Mouse (Mus musculus): Measurements from ENCODE around the gene Wdr13.

DNA sequence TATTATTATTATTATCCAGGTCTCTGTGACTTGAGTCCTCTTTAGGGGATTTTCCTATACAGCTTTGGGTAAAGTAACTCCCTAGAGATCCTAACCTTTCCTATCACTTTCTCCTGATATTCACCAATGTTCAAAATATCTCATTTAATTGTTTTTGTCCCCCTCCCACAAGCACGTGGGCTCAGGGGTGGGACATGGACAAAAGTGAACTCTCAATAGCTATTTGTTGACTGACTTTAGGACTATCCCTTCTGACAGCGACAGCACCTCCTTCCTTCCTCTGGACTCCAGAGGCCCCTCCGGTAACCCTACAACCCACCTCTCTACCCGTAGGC is 42.4 kb upstream of the Wdr13 start:
- TF ChIP-seq CTCF (IDR thresholded peaks at IDR 0.05; ENCODE audit: low read depth, low read length) (no peak), POLR2A (IDR thresholded peaks at IDR 0.05; ENCODE audit: borderline replicate concordance, low read depth, low read length) (no peak)
